Mouse (Mus musculus): ENCODE measurements around the gene Gm13199. TPM values are rescaled to one million over a fixed set of nuclear protein-coding genes. Genes with fewer than 3 reads are reported as not detected.

Gm13199 gene
- polyA plus RNA-seq, 1 experiment from 2014 or later: 3.4 TPM

DNA sequence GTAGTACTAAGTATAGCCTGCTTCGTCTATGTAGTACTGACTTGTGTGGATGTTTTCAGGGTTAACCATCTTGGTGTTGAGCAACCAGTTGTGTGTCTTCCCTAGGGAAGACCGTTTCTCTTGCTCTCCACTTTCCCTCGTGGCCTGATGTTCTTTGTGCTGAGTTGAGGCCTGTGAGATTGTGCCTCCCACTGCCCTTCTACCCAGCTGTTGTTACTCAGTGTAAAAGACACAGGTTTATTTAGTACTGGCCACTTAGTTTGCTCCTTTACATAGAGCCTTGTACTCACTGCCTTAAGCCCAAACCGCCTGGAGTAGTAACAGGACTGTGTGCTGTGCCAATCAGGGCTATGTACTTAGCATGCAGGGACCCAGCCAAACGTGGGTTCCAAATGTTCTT, 10.9 kb downstream of the Gm13199 start:
- Histone ChIP-seq H3K9ac (no peak overlapping the region), H3K4me2 (replicated peaks) (no peak overlapping the region), H3K27me3 (no peaks in the 10 kb centered on the region), H3K36me3 (peaks cover 12% of the 10 kb centered on the region), H3K27ac (no peak overlapping the region), H3K9me3 (replicated peaks) (no peaks in the 10 kb centered on the region), H3K4me3 (no peak overlapping the region), H3K4me1 (no peaks in the 10 kb centered on the region; the same call in 1 of the 2 replicates)
- WGBS: 92% methylated on average over 5 of the region's 5 CpGs
- no peak for ATAC-seq (ENCODE audit: low FRiP score)

- no peak for ATAC-seq (ENCODE audit: low FRiP score)
- 90% methylated on average over 9 of the region's 9 CpGs for WGBS
Measured at GRCm38 (mm10) chr2:5851116-5851515, 11.6 kb downstream of the Gm13199 start.

DNA sequence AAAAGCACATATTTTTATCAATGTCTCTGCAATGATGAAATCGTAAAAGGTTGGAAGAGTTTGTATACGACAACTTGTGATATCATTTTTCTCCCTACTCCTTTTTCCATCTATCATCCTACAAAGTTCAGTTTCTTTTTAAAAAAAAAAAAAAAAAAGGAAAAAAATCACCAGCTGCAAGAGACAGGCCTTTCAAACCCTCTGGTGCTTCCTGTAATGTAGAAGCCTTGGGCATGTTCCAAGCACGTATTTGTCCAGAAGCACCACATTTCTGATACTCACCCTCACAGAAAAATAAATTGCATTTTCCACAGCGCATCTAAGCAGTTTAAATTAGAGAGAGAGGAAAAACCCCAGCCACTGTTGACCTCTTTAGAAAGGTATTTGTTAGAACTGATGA, 16.9 kb downstream of the Gm13199 start:
- Histone ChIP-seq H3K27me3 (no peaks in the 10 kb centered on the region), H3K4me2 (replicated peaks) (peak overlapping the region; percentile 71), H3K4me3 (peak overlapping the region; percentile 66), H3K27ac (no peak overlapping the region), H3K9me3 (replicated peaks) (no peaks in the 10 kb centered on the region), H3K9ac (peak overlapping the region; percentile 81), H3K36me3 (peaks cover 18% of the 10 kb centered on the region), H3K4me1 (peaks cover 14% of the 10 kb centered on the region)
- no peak for ATAC-seq (ENCODE audit: low FRiP score)
- 54% methylated on average over 4 of the region's 4 CpGs for WGBS

More at GRCm38 (mm10) chr2:5851116-5851515, 11.6 kb downstream of the Gm13199 start:
- no peaks in the 10 kb centered on the region for H3K27me3 ChIP-seq
- H3K9ac ChIP-seq: no peak overlapping the region
- peaks cover 8% of the 10 kb centered on the region; the same call in 1 of the 2 replicates for H3K36me3 ChIP-seq
- peaks cover 5% of the 10 kb centered on the region for H3K4me1 ChIP-seq
- H3K4me2 ChIP-seq (replicated peaks): no peak overlapping the region
- H3K4me3 ChIP-seq: no peak overlapping the region
- no peak overlapping the region for H3K27ac ChIP-seq
- H3K9me3 ChIP-seq (replicated peaks): no peaks in the 10 kb centered on the region

GRCm38 (mm10) chr2:5844873-5845631, 17.7 kb downstream of the Gm13199 start, which contains the start of the genes Nudt5 and Cdc123:
Nudt5 (plus strand) TSS chr2:5845019.
Cdc123 (minus strand) TSS chr2:5845164.
- Histone ChIP-seq H3K4me1 (peaks cover 14% of the 10 kb centered on the region), H3K9ac (peak within 1 kb of the TSS; percentile 81), H3K27me3 (no peaks in the 10 kb centered on the region), H3K9me3 (replicated peaks) (no peaks in the 10 kb centered on the region), H3K4me3 (peak within 1 kb of the TSS; percentile 66), H3K36me3 (peaks cover 25% of the 10 kb centered on the region), H3K27ac (peak within 1 kb of the TSS; percentile 93), H3K4me2 (replicated peaks) (peak within 1 kb of the TSS; percentile 71)
- ATAC-seq (ENCODE audit: low FRiP score): peak; percentile 97
- under 1% methylated on average over 53 of the region's 53 CpGs for WGBS

DNA sequence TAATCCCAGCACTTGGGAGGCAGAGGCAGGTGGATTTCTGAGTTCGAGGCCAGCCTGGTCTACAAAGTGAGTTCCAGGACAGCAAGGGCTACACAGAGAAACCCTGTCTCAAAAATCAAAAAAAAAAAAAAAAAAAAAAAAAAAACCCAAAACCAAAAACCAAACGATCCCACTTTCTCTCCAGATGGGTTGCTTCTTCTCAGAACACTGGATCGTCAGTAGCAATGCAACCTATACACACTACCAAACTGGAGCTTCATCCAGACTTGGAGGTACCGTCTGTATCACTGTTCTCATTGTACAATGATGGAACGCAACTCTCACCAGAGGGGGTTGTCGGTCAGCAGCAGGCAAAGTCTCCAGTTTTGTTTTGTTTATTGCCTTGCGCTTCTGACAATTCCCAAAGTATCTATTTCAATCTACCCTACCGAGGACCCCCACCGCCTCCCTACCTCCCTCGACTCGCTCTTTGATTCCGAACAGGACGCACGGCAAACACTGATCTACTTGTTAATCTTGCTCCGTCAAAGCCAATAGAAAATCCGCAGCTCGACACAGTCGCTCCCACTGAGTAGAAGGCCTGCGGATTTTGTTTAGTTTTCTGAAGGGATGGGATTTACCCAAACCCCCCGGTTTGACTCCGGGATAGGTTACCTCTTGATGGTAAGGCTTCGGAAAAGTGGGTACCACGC, 18.4 kb downstream of the Gm13199 start:
- Histone ChIP-seq H3K9me3 (replicated peaks) (no peaks in the 10 kb centered on the region), H3K36me3 (peaks cover 33% of the 10 kb centered on the region), H3K4me3 (peak overlapping the region; percentile 66), H3K4me2 (replicated peaks) (peak overlapping the region; percentile 71), H3K27me3 (no peaks in the 10 kb centered on the region), H3K27ac (peak overlapping the region; percentile 93), H3K9ac (peak overlapping the region; percentile 81), H3K4me1 (peaks cover 14% of the 10 kb centered on the region)
- whole genome bisulfite sequencing: 4% methylated on average over 23 of the region's 23 CpGs
- ATAC-seq (ENCODE audit: low FRiP score): peak; percentile 7; the same call in 1 of the 2 replicates

DNA sequence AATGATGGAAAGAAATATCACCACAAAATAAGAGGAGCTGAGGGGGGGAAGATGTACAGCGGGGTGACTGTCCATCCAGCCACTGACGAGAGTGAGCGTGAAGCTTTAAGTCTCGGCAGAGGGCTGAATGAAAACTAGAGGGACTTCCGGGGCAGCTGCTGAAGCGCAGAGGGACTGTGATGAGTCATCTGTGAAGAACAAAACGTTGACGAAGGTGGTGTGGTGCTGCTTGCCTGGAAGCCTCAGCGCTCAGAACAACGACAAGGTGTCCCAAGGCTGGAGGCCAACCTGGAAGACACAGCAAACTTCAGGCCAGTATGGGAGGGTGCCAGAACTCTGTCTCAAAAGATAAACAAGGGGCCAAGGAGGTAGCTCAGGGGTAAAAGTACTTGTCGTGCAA, 21.9 kb downstream of the Gm13199 start:
- H3K4me2 ChIP-seq (replicated peaks): no peak overlapping the region
- peaks cover 51% of the 10 kb centered on the region for H3K36me3 ChIP-seq
- no peak overlapping the region for H3K9ac ChIP-seq
- no peak overlapping the region for H3K4me3 ChIP-seq
- no peak for ATAC-seq (ENCODE audit: low FRiP score)
- H3K27ac ChIP-seq: no peak overlapping the region
- no peaks in the 10 kb centered on the region for H3K27me3 ChIP-seq
- H3K4me1 ChIP-seq: peaks cover 6% of the 10 kb centered on the region
- WGBS: 97% methylated on average over 11 of the region's 11 CpGs
- H3K9me3 ChIP-seq (replicated peaks): no peaks in the 10 kb centered on the region

GRCm38 (mm10) chr2:5825265-5825913, 37.3 kb downstream of the Gm13199 start:
- Histone ChIP-seq H3K27ac (no peak overlapping the region), H3K27me3 (no peaks in the 10 kb centered on the region), H3K9ac (no peak overlapping the region), H3K4me1 (no peaks in the 10 kb centered on the region), H3K4me2 (replicated peaks) (no peak overlapping the region), H3K9me3 (replicated peaks) (no peaks in the 10 kb centered on the region), H3K4me3 (no peak overlapping the region), H3K36me3 (peaks cover 54% of the 10 kb centered on the region)
- WGBS: 91% methylated on average over 5 of the region's 5 CpGs
- no peak for ATAC-seq (ENCODE audit: low FRiP score)

GRCm38 (mm10) chr2:5824685-5825084, 38.0 kb downstream of the Gm13199 start:
- Histone ChIP-seq H3K27me3 (no peaks in the 10 kb centered on the region), H3K9me3 (replicated peaks) (no peaks in the 10 kb centered on the region), H3K27ac (no peak overlapping the region), H3K9ac (no peak overlapping the region), H3K36me3 (peaks cover 61% of the 10 kb centered on the region), H3K4me3 (no peak overlapping the region), H3K4me2 (replicated peaks) (no peak overlapping the region), H3K4me1 (no peaks in the 10 kb centered on the region)
- no peak for ATAC-seq (ENCODE audit: low FRiP score)
- 93% methylated on average over 5 of the region's 5 CpGs for WGBS

DNA sequence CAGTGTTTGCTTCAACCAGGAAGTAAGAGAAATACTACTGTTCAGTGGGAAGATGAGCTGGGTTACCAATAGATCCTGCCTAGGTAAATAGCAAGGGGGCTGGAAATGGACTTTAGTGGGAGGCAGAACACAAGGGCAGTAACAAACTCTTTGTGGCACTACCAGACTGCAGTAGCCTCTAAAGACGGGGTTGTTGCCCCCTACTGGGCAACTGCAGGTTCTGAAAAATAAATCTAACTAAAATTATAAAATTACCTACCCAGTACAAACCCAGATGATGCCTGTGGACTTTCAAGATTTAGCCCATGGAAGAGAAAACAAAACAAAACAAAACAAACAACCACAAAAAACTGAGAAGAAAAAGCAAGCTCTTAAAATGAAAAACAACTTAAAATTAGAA, 38.5 kb downstream of the Gm13199 start:
- Histone ChIP-seq H3K4me1 (no peaks in the 10 kb centered on the region), H3K9ac (no peak overlapping the region), H3K4me2 (replicated peaks) (no peak overlapping the region), H3K4me3 (no peak overlapping the region), H3K9me3 (replicated peaks) (no peaks in the 10 kb centered on the region), H3K27me3 (no peaks in the 10 kb centered on the region), H3K36me3 (peaks cover 61% of the 10 kb centered on the region), H3K27ac (no peak overlapping the region)
- ATAC-seq (ENCODE audit: low FRiP score): no peak
- 14% methylated on average over 1 of the region's 1 CpGs for WGBS

DNA sequence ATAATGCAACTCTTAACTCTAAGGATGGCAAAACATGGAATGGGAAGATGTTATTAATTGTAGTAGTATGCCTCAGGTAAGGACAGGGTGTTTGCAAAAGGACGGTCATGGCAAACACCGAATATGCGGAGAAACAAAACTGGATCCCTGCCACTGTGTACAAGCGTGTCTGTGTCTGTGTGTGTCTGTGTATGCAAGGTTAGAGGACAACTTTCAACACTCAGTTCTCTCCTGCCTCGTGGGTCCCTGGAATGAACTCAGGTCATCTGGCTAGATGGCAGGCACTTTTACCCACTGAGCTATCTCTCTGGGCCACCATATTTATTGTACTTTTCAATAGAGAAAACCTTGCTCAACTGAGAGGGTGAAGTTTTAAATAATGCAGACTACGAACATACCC, 40.3 kb downstream of the Gm13199 start:
- Histone ChIP-seq H3K27me3 (no peaks in the 10 kb centered on the region), H3K27ac (no peak overlapping the region), H3K9me3 (replicated peaks) (no peaks in the 10 kb centered on the region), H3K4me3 (no peak overlapping the region), H3K36me3 (peaks cover 69% of the 10 kb centered on the region), H3K9ac (no peak overlapping the region), H3K4me1 (no peaks in the 10 kb centered on the region), H3K4me2 (replicated peaks) (no peak overlapping the region)
- WGBS: 97% methylated on average over 6 of the region's 6 CpGs
- ATAC-seq (ENCODE audit: low FRiP score): no peak

GRCm38 (mm10) chr2:5821264-5821663, 41.5 kb downstream of the Gm13199 start:
- no peak overlapping the region for H3K27ac ChIP-seq
- no peaks in the 10 kb centered on the region for H3K9me3 ChIP-seq (replicated peaks)
- no peak overlapping the region for H3K4me3 ChIP-seq
- 92% methylated on average over 10 of the region's 10 CpGs for WGBS
- H3K27me3 ChIP-seq: no peaks in the 10 kb centered on the region
- H3K9ac ChIP-seq: no peak overlapping the region
- H3K36me3 ChIP-seq: peaks cover 70% of the 10 kb centered on the region
- no peak for ATAC-seq (ENCODE audit: low FRiP score)
- H3K4me1 ChIP-seq: no peaks in the 10 kb centered on the region
- H3K4me2 ChIP-seq (replicated peaks): no peak overlapping the region
